Mouse (Mus musculus) liver, embryonic 18 days (tissue): ENCODE results near the gene Fam71e2. TPM values are rescaled to one million over a fixed set of nuclear protein-coding genes. Genes with fewer than 3 reads are reported as not detected.

Experiments used
- polyA plus RNA-seq: library from polyadenylated mRNA; depleted of rRNA; stranded (reverse); fragments of >200 nt; gene quantifications from 2 replicates; pipeline ENCODE4 v1.2.3, GENCODE M21; 2012; rRNA removed

Fam71e2 gene
- polyA plus RNA-seq, result 0.01 TPM in 1 of 2 replicates, not detected in the other

DNA sequence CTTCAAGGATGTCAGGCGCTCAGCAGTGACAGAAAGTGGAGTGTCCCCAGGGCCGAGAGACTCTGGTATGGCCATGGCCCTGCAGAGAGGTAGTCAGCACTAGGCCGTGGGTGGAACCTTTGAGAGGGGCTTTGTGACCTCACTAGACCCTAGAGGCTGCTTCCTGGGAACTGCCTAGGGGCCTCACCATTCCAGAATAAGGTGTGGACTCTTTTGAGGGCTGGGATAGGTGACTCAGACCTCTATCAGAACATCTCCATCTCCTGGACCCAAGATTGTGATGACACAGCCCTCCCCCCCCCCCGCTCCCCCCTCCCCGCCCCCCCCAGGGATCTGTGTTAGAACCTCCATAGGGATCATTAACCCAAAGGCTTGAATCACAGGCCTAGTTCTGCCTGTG is at the start of gene Fam71e2:
Gene Fam71e2, minus strand, starts transcription at position 101 of the 400 bp plus-strand sequence.

GRCm38 (mm10) chr7:4812303-4813104 is 41.4 kb upstream of the Fam71e2 start, which contains the start of gene Ube2s:
Ube2s (minus strand) TSS chr7:4812590.

DNA sequence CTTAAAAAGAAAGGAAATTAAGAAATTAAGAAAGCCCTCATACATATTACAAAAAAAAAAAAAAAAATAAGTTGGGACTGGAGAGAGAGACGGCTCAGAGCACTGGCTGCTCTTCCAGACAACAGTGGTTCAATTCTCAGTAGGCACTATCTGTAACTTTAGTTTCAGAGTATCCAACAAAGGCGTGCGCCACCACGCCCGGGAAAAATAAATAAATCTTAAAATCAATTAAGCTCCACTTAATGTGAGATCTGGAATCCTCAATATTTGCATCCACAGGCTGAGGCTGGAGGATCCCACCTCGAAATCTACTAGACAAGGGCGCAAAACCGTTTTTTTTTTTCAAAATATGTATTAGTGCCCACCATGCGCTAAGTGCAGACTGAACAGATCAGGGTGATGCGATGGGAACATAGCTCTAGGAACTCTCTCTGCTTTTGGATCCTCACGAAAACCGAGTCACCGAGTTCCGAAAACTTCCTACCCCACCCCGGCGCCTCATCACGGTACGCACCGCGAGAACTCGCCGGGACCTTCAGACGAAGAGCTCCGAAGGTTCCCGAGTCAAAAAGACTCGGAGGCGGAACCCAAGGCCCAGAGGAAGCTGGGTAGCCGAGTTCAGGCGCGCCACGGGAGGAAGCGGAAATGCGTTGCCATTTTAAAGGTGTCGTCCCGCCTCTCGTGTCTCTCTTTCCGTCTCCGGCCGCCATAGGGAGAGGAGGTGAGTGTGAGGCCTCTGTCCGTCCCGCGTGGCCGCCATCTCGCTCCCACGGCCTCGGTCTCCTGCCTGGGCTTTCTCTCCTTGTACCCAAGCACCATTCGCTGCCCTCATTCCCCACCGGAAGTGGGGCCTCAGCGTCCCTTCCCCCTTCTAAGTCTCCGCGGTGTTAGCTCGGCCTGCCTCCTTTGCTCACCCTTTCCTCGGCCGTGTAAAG is 21.4 kb upstream of the Fam71e2 start, which contains the start of gene Rpl28:
Gene Rpl28, plus strand, starts transcription at position 597 of the 935 bp plus-strand sequence.

DNA sequence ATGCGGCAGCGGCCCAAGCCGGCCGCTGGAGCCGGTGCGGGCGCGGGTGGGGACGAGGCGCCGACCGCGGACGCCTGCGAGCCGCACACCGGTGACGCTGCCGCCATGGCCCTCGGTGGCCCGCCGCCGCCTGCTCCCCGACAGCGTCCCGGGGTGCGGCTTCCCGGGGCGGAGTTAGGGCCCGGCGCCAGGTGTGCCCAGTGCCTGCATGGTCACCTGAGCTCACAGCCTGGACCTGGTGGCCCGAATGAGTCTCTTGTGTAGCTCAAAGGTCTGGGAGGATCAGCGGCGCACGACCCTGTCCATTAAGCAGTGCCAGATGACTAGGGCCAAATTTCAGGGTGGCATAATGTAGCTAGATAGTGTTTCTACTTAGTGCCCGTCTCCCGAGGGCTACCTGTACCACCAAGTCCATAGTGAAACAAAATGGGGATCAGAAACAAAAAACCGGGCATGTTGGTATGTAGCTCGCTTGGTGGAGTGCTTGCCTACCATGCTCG is 18.4 kb upstream of the Fam71e2 start, which contains the start of gene Tmem238:
Gene Tmem238, minus strand, starts transcription at position 221 of the 500 bp plus-strand sequence.

GRCm38 (mm10) chr7:4782759-4783158 is 11.7 kb upstream of the Fam71e2 start, which contains the start of the genes Il11 and Tmem190:
Il11 (minus strand) TSS chr7:4782859.
Tmem190 (plus strand) TSS chr7:4782937.

GRCm38 (mm10) chr7:4752821-4753570 is 18.1 kb downstream of the Fam71e2 start, which contains the start of gene Cox6b2:
Cox6b2 (minus strand) TSS chr7:4753094.

GRCm38 (mm10) chr7:4739544-4740275 is 31.4 kb downstream of the Fam71e2 start, which contains the start of gene Kmt5c:
Kmt5c (plus strand) TSS chr7:4740115.

DNA sequence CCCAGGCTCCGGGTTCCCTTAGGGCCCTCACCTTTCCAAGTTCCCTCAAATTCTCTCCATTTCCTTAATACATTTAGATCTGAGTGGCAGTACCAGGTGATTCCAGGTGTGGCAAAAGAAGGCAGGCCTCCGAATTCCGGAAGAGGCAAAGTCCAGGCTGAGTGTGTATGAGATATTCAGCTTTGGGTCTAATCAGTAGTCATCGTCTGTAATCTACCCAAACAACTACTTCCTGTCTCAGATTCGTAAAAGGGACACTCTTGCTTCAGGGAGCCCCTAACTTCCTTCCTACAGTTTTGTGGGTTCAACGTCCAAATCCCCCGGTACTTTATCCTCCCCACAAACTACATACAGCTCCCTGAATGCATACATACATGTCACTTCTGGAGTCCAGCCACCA is 45.9 kb downstream of the Fam71e2 start, which contains the start of gene Tmem150b:
Gene Tmem150b, minus strand, starts transcription at position 81 of the 400 bp plus-strand sequence.

Other genes with a start within 250 kb of the Fam71e2 start
- gene Tnni3, start 247.1 kb downstream of the Fam71e2 start, polyA plus RNA-seq, result 0.34 and 0.41 TPM in 2 replicates
- gene Dnaaf3, start 238.8 kb downstream of the Fam71e2 start, polyA plus RNA-seq, result 0.40 and 0.44 TPM in 2 replicates
- gene Syt5, start 223.8 kb downstream of the Fam71e2 start, polyA plus RNA-seq, result 0.25 and 0.27 TPM in 2 replicates
- gene Ptprh, start 167.3 kb downstream of the Fam71e2 start, polyA plus RNA-seq, result 0.01 and 0.04 TPM in 2 replicates
- gene Tmem86b, start 139.9 kb downstream of the Fam71e2 start, polyA plus RNA-seq, result 36.5 and 38.2 TPM in 2 replicates
- 28.8 and 34.0 TPM in 2 replicates for gene Ppp6r1, start 112.3 kb downstream of the Fam71e2 start, polyA plus RNA-seq
- 20.4 and 21.6 TPM in 2 replicates for gene Hspbp1, start 86.2 kb downstream of the Fam71e2 start, polyA plus RNA-seq
- gene Brsk1, start 80.7 kb downstream of the Fam71e2 start, polyA plus RNA-seq, result 0.31 and 0.32 TPM in 2 replicates
- gene Tmem150b, start 46.1 kb downstream of the Fam71e2 start, polyA plus RNA-seq, result 0.74 and 0.80 TPM in 2 replicates
- gene Kmt5c, start 31.2 kb downstream of the Fam71e2 start, polyA plus RNA-seq, result 53.8 and 67.2 TPM in 2 replicates
- 80.4 and 84.3 TPM in 2 replicates for gene Cox6b2, start 18.2 kb downstream of the Fam71e2 start, polyA plus RNA-seq
- gene Il11, start 11.6 kb upstream of the Fam71e2 start, polyA plus RNA-seq, result 0.02 and 0.13 TPM in 2 replicates
- gene Tmem190, start 11.6 kb upstream of the Fam71e2 start, polyA plus RNA-seq, result not detected in 2 replicates
- gene Tmem238, start 18.4 kb upstream of the Fam71e2 start, polyA plus RNA-seq, result 11.3 and 11.9 TPM in 2 replicates
- 244 and 284 TPM in 2 replicates for gene Rpl28, start 21.6 kb upstream of the Fam71e2 start, polyA plus RNA-seq
- 252 and 281 TPM in 2 replicates for gene Ube2s, start 41.3 kb upstream of the Fam71e2 start, polyA plus RNA-seq
- gene Shisa7, start 73.4 kb upstream of the Fam71e2 start, polyA plus RNA-seq, result 0.08 and 0.18 TPM in 2 replicates
- 5.7 and 6.4 TPM in 2 replicates for gene Isoc2b, start 99.0 kb upstream of the Fam71e2 start, polyA plus RNA-seq
- gene Isoc2a, start 105.9 kb upstream of the Fam71e2 start, polyA plus RNA-seq, result 29.3 and 33.2 TPM in 2 replicates
- gene Gm36210, start 135.2 kb upstream of the Fam71e2 start, polyA plus RNA-seq, result 0.03 and 0.05 TPM in 2 replicates
- 2.1 and 2.5 TPM in 2 replicates for gene Zfp628, start 143.9 kb upstream of the Fam71e2 start, polyA plus RNA-seq
- gene Nat14, start 150.7 kb upstream of the Fam71e2 start, polyA plus RNA-seq, result 0.61 and 0.77 TPM in 2 replicates
- 0.25 and 0.30 TPM in 2 replicates for gene Ssc5d, start 154.5 kb upstream of the Fam71e2 start, polyA plus RNA-seq
- gene Sbk2, start 193.1 kb upstream of the Fam71e2 start, polyA plus RNA-seq, result 0.06 TPM in 1 of 2 replicates, not detected in the other
- 0.01 TPM in 2 replicates for gene Sbk3, start 199.9 kb upstream of the Fam71e2 start, polyA plus RNA-seq
- gene Zfp579, start 224.9 kb upstream of the Fam71e2 start, polyA plus RNA-seq, result 8.2 and 11.4 TPM in 2 replicates
- 10.6 and 11.9 TPM in 2 replicates for gene Zfp524, start 243.1 kb upstream of the Fam71e2 start, polyA plus RNA-seq
- gene Fiz1, start 243.4 kb upstream of the Fam71e2 start, polyA plus RNA-seq, result 11.8 and 13.2 TPM in 2 replicates
- 0.10 TPM in 1 of 2 replicates, not detected in the other for gene Gm44973, start 244.2 kb upstream of the Fam71e2 start, polyA plus RNA-seq
- gene Zfp865, start 249.1 kb upstream of the Fam71e2 start, polyA plus RNA-seq, result 5.6 and 7.4 TPM in 2 replicates
- gene Ccdc106, start 249.3 kb upstream of the Fam71e2 start, polyA plus RNA-seq, result 0.32 and 0.41 TPM in 2 replicates